Mouse (Mus musculus) lung, postnatal 36 days (tissue): ENCODE measurements at regions not wholly inside any gene's neighbourhood (a gene's known extent, or its start where the extent isn't known, plus 50 kb on each side); places are given as distances from the start of the nearest gene placed in this dataset.

Experiments
- DNase-seq: peaks from one replicate; pipeline ENCODE4 v3.0.0; 2022; ENCODE audit warnings: mixed read lengths

DNA sequence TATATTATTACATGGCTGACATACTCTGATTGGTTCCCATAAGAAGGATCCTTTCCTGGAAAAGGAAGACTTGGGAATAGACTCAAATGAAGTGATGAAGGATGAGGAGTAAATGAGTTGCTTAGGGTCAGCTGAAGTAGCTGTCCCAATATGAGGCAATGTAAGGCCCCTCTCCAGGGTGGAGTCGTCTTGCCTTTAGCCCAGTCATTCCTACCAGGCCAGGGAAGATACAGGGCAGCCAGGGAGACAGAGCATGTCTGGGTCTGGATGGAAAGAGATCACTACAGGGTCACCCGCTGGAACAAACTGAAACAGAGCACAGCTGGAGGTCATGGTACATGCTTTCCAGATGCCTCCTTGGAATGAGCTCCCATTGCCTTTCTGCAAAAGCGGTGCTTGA lies 364.2 kb downstream of the Osr1 start:
- peak; percentile 37 for DNase-seq

DNA sequence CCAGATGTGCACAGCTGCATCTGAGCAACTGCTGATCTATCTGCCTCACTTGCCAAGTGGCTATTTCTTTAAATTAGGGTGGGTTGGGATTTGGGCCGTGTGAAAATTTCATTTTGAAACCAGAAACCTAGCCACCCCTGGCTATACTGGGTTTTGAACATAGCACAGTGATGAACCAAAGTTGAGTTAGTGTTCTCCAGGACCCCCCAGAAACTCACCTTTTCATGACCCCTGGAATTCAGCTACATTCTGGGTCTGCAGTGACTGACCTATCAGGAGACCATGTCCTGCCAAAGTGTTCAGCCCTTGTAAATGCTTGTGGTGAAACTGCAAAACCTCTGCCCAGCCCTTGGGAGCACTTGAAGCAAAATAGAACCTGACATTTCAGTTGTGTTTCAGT lies 371.4 kb downstream of the Osr1 start:
- no peak for DNase-seq

GRCm38 (mm10) chr12:9941823-9942222 lies 371.9 kb downstream of the Osr1 start:
- no peak for DNase-seq

DNA sequence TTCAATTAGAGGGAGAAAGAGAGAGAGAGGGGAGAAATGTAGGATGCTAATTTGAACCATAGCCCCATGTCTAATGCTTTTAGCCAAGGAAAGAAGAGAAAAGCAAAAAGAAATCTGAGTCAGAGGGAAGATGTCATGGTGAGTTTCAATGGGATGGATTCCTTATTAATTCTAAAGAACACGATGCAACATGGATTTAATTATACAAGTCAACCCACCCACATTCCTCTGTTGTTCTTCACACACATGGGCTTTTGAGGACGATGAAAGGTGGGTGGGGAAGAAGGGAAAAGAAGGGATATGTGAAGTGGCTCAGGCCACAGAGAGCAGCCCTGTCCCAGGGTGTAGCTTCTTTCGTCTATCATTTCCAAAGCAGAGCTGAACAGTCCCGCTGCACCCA lies 378.9 kb downstream of the Osr1 start:
- no peak for DNase-seq

GRCm38 (mm10) chr12:9952372-9952771 lies 382.5 kb downstream of the Osr1 start:
- DNase-seq: no peak

DNA sequence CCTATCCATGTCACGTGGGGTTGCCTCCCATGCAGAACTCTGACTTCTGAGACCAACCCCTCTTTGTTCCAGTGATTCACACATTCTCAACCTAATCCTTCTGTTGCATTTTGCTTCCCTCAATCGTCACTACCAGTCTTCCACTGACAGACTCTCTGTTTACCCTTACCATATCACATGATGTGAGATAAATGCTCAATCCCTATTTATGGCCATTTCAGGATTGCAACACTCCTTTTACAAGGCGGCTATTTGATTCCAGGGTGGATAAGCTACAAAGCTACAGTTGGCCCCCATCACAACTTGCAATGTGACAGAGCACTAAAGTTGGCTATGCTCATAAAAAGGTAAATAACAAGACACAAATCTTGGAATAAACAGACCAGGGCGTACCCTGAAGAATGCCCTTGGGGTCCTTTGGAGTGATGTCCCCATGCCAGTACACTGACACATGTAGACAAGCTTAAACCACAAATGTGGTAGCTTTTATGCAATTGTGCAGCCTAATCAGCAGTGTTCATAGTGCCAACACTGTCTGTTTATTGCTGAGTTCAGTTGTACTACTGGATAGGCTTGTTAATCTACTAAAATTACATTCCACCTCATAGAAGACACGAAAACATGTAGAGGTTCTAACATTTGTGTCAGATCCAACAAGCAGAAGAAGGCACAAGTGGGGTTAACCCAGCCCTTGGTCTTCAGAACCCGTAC lies 384.4 kb downstream of the Osr1 start:
- no peak for DNase-seq

DNA sequence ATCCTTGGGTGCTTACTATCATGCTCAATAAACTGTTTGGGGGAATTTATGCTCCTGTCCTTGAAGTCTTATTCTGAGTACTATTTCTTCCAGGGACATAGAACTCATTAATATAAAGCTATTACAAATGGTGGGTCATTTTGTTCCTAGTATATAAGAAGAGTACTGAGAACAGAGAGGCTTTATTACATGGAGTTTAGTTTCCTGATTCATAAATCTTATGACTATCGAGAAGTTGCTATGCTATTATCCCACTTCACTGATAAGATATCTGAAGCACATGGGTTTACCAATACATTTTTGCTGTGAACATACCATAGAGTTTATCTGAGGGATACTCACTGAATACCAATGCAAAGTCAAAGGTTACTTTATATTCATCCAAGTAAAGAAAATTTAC lies 399.5 kb downstream of the Osr1 start:
- DNase-seq: no peak

- no peak for DNase-seq
Observed at GRCm38 (mm10) chr12:9970771-9971170, 399.0 kb upstream of the Nt5c1b start.

DNA sequence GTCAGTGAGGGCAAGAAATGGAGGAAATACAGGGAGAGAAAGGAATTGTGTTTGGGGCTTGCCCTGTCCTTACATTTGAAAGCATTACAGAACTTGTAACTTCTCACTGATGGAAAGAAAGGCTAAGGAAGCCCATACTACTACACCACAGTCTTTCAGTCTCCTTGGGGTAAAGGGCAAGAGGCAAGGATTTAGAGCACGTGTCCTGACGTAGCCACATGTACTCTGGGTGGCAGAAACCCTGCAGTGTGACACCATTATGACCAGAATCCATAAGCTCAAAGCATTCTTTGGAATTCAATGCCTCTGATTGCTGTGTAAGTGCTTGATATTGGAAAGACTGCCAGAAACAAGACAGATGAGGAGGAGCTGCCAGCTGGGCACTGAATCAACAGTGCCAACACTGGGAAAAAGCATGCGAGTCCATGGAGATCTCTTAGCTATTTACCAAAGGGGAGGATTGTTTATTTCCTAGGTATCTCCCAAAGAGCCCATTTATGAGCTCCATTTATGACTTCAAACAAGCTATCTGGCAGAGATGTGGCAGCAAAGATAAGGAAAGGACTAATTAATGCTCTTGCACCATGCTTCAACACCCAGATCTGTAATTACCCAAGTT lies 391.2 kb upstream of the Nt5c1b start:
- DNase-seq: peak; percentile 20

DNA sequence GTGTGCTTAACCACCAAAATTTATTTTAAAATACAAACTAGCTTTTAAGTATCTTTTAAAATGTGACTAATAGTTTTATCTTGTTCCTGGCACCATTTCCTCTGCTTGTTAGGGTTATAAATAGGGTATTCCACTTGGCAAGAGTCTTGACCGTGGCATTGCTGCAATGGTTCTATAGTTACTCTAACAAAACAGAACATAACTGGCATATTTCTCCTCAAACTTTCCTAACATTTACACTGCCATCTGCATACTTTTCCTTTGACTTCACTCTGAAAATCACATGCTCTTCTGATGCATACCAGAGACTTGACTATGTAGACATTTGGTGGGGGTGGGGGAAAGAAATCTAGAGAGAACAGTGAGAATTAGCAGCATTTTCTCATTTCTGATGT lies 390.7 kb upstream of the Nt5c1b start:
- DNase-seq: peak; percentile 38

- no peak for DNase-seq
Observed at GRCm38 (mm10) chr12:9991305-9991704, 378.5 kb upstream of the Nt5c1b start.

- no peak for DNase-seq
Observed at GRCm38 (mm10) chr12:9995670-9996069, 374.1 kb upstream of the Nt5c1b start.

DNA sequence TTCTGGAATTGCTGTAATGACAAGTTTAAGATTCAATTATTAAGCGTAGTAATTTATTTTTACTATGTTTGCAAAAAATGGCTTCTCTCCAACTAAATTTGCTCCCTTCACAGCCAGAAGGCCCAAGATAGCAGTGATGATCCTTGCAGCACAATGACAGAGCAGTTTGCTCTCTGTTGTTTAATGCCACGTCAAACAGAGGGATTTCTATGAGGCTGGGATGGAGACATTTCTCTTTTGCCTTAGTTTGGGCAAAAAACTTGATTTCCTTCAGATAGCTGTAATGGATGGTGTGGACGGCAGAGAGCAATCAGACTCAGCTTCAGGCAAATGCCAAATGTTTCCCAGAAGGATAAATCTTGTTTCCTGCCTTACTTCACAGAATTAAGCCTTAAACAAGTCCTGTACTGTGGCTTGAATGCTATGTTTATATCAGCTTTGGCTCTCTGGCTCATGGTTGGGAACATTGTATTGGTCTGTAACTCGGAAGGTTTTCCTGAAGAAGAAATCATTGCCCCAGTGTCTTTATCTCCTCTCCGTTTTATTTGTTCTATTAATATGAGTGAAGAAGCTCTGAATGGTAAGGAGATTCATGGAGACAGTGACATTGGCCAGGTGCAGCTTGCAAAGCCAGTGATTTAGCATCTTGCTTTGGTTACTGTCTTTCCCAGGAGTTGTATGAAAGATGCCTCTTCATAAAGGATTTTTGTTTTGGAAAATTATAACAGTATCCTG lies 373.2 kb upstream of the Nt5c1b start:
- no peak for DNase-seq

- no peak for DNase-seq
Observed at GRCm38 (mm10) chr12:9997190-9997561, 372.6 kb upstream of the Nt5c1b start.

DNA sequence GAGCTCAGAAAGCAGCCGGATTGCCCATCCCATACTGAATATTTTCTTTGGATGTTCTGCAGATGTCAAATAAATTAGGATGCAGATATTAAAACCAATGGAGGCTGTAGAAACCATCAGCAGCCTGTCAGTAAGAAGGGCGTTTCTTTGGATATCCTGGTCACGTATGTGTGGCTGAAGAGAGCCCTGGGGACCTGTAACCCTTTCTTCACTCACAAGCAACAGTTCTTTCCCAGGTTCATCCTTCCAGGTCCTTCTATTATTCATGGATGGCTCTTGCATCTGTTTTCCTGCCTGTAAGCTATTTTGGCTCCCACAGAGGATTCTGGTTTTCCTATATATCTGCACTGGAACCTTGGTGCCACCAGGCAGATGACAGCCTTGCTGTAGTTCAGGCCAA lies 372.2 kb upstream of the Nt5c1b start:
- no peak for DNase-seq

GRCm38 (mm10) chr12:9999933-10000332 lies 369.8 kb upstream of the Nt5c1b start:
- DNase-seq: no peak

- no peak for DNase-seq
Observed at GRCm38 (mm10) chr12:10008473-10008872, 361.3 kb upstream of the Nt5c1b start.

- no peak for DNase-seq
Observed at GRCm38 (mm10) chr12:10016710-10017581, 352.8 kb upstream of the Nt5c1b start.

DNA sequence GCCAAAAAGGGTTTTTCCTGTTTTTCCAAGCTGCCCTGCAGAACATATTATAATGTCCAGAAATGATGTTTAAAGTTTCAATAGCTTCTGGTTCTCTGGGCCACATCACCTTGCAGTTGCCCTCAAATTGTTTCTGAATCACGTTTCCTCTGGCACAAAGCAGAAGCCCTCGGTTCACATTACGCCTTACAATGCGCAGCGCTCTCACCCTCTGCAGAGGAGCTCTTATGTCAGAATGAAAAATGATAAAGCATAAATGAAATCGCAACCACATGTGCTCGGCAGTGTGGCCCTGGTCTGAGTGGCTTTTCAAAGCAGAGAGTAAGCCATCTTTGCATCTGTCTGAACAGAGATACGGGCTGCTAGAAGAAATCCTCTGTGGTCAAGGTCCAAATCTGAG lies 334.3 kb upstream of the Nt5c1b start:
- DNase-seq: no peak

DNA sequence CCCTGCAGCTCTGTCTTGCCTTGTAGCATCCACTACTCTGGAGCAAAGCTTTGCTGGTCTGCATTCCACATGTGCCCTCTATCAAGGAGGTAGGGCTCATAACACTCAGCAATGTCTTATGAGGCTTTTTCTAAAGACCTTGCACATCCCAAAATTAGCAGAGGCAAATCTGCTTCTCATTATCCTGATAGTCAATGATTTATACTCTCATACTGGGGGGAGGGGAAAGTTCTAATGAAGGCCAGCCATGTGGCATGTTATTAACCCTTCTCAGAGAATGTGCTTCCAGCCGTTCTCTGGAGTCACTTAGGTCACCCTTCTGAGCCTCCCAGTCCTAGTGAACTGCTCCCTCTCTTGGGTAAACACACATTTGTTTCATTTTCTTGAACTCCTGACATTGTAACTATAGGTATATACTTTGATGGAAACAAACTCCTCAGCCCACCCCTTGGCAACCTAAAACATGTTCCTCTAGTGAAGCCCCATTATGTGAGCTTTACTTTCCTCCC lies 307.7 kb upstream of the Nt5c1b start:
- no peak for DNase-seq

DNA sequence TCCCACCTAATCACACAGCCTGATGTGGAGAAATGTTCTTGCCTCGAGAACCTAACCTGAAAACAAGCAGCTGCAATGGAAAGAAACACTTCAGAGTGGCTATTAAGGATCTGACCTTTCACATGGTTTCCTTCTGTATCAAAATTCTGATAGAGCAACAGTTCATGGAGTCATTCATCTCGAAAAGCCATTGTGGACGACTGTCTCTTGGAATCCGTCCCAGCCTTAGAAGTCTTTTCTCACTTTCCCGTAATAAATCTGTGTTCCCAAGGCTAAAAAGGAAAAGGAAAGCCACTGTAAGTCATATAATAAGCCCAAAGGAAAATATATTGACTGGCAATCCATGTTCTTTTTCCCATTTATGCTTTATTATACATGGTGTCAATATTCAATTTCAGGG lies 291.4 kb upstream of the Nt5c1b start:
- DNase-seq: no peak

GRCm38 (mm10) chr12:10079482-10079881 lies 290.3 kb upstream of the Nt5c1b start:
- DNase-seq: peak; percentile 1

GRCm38 (mm10) chr12:10112874-10113453 lies 256.8 kb upstream of the Nt5c1b start:
- DNase-seq: peak; percentile 38
